Mouse (Mus musculus) liver, embryonic 16.5 days (tissue): ENCODE results near the gene BC005537. TPM values are rescaled to one million over a fixed set of nuclear protein-coding genes. Genes with fewer than 3 reads are reported as not detected.

ENCODE experiments used
- ATAC-seq: fragments of 200-750 bp; cut with Nextera tagmentation; 2 replicates; pipeline ENCODE4 v1.8.0; 2017; ENCODE audit warnings: low read depth, mild to moderate bottlenecking, moderate number of reproducible peaks, moderate library complexity
- H3K27ac ChIP-seq: fragments of 300-500 bp; sonication (generic); 2 replicates; pipeline ENCODE4 v1.5.1; 2014; ENCODE audit warnings: mild to moderate bottlenecking, low read length
- H3K27me3 ChIP-seq: fragments of 300-500 bp; sonication (generic); 2 replicates; pipeline ENCODE4 v1.6.1; 2014; ENCODE audit warnings: low read depth, low read length, mixed read lengths; ENCODE audit not compliant: control insufficient read depth, insufficient read depth
- H3K36me3 ChIP-seq: fragments of 300-500 bp; sonication (generic); 2 replicates; pipeline ENCODE4 v1.6.1; 2014; ENCODE audit warnings: mild to moderate bottlenecking; ENCODE audit not compliant: control insufficient read depth, insufficient read depth
- H3K4me1 ChIP-seq: fragments of 300-500 bp; sonication (generic); 2 replicates; pipeline ENCODE4 v1.6.1; 2014; ENCODE audit warnings: low read depth, low read length, mixed read lengths; ENCODE audit not compliant: control insufficient read depth
- H3K4me2 ChIP-seq: fragments of 300-500 bp; sonication (generic); 2 replicates; pipeline ENCODE4 v1.6.1; 2014; ENCODE audit warnings: low read depth, low read length, mixed read lengths
- H3K4me3 ChIP-seq: fragments of 300-500 bp; sonication (generic); 2 replicates; pipeline ENCODE4 v1.5.1; 2014; ENCODE audit warnings: low read depth, mild to moderate bottlenecking, low read length
- H3K9ac ChIP-seq: fragments of 300-500 bp; sonication (generic); 2 replicates; pipeline ENCODE4 v1.6.1; 2014; ENCODE audit warnings: low read depth, low read length
- H3K9me3 ChIP-seq: fragments of 300-500 bp; sonication (generic); replicated peaks from 2 replicates; pipeline ENCODE4 v1.6.1; 2016; ENCODE audit warnings: low read length; ENCODE audit not compliant: control insufficient read depth
- WGBS: fragments of 180-500 bp; shearing (Covaris S2); extraction: QIAGEN DNeasy Blood & Tissue Kit; methylation state at CpG from one replicate; pipeline ENCODE4 v1.1.7; 2014; ENCODE audit not compliant: insufficient replicate concordance; 5-methylcytosine and 5-hydroxymethylcytosine counted together
- polyA plus RNA-seq: library from polyadenylated mRNA; unstranded; fragments of >200 nt; fragmentation: Nextera tagmentation; extraction: Ambion mirVana; gene quantifications from 2 replicates; pipeline ENCODE4 v1.2.1, GENCODE M21; 2015

BC005537 gene
- polyA plus RNA-seq, 1 experiment from 2014 or later: 8.9 TPM

GRCm38 (mm10) chr13:24792411-24793045 is 8.9 kb upstream of the BC005537 start:
- Histone ChIP-seq H3K9ac (no peak overlapping the region), H3K36me3 (no peaks in the 10 kb centered on the region), H3K9me3 (no peaks in the 10 kb centered on the region), H3K4me3 (no peak overlapping the region), H3K4me2 (no peak overlapping the region), H3K27ac (no peak overlapping the region), H3K4me1 (no peaks in the 10 kb centered on the region), H3K27me3 (no peaks in the 10 kb centered on the region)
- WGBS: 61% methylated on average over 9 of the region's 9 CpGs
- ATAC-seq: 0 out of 2 replicates have a peak, but pooled peaks have one; percentile 19

GRCm38 (mm10) chr13:24798686-24799085 is 2.8 kb upstream of the BC005537 start:
- Histone ChIP-seq H3K27ac (no peak overlapping the region), H3K9ac (no peak overlapping the region), H3K4me2 (no peak overlapping the region), H3K4me1 (peaks cover 5% of the 10 kb centered on the region), H3K9me3 (no peaks in the 10 kb centered on the region), H3K36me3 (no peaks in the 10 kb centered on the region), H3K27me3 (no peaks in the 10 kb centered on the region), H3K4me3 (no peak overlapping the region)
- ATAC-seq: no peak
- WGBS: 87% methylated on average over 4 of the region's 4 CpGs

- ATAC-seq: no peak
- WGBS: 71% methylated on average over 5 of the region's 5 CpGs
- H3K27ac ChIP-seq: peak overlapping the region; percentile 83
- peak overlapping the region; percentile 99 for H3K4me3 ChIP-seq
- H3K4me1 ChIP-seq: peaks cover 9% of the 10 kb centered on the region
- peak overlapping the region; percentile 67; the same call in 1 of the 2 replicates for H3K9ac ChIP-seq
- H3K9me3 ChIP-seq: no peaks in the 10 kb centered on the region
- H3K36me3 ChIP-seq: no peaks in the 10 kb centered on the region
- no peaks in the 10 kb centered on the region for H3K27me3 ChIP-seq
- peak overlapping the region; percentile 70 for H3K4me2 ChIP-seq
Measured at GRCm38 (mm10) chr13:24799378-24799777, 2.1 kb upstream of the BC005537 start.

GRCm38 (mm10) chr13:24799925-24800673 is 1.4 kb upstream of the BC005537 start:
- peak overlapping the region; percentile 83 for H3K27ac ChIP-seq
- WGBS: under 1% methylated on average over 31 of the region's 31 CpGs
- H3K4me2 ChIP-seq: peak overlapping the region; percentile 70
- H3K4me3 ChIP-seq: peak overlapping the region; percentile 99
- H3K27me3 ChIP-seq: no peaks in the 10 kb centered on the region
- no peaks in the 10 kb centered on the region for H3K9me3 ChIP-seq
- ATAC-seq: 0 out of 2 replicates have a peak, but pooled peaks have one; percentile 5
- peak overlapping the region; percentile 67 for H3K9ac ChIP-seq
- H3K4me1 ChIP-seq: peaks cover 11% of the 10 kb centered on the region
- H3K36me3 ChIP-seq: peaks cover 3% of the 10 kb centered on the region; the same call in 1 of the 2 replicates

- ATAC-seq: peak; percentile 94
- Histone ChIP-seq H3K36me3 (peaks cover 9% of the 10 kb centered on the region), H3K4me2 (peak overlapping the region; percentile 82), H3K27ac (peak overlapping the region; percentile 100), H3K27me3 (no peaks in the 10 kb centered on the region), H3K4me3 (peak overlapping the region; percentile 99), H3K9me3 (no peaks in the 10 kb centered on the region), H3K4me1 (peaks cover 16% of the 10 kb centered on the region), H3K9ac (peak overlapping the region; percentile 100)
- under 1% methylated on average over 42 of the region's 42 CpGs for WGBS
Measured at GRCm38 (mm10) chr13:24800674-24801307, 666 bp upstream of the BC005537 start.

GRCm38 (mm10) chr13:24802131-24802691 is 754 bp downstream of the BC005537 start:
- H3K4me1 ChIP-seq: peaks cover 16% of the 10 kb centered on the region
- peak overlapping the region; percentile 99 for H3K4me3 ChIP-seq
- peak overlapping the region; percentile 100 for H3K9ac ChIP-seq
- no peaks in the 10 kb centered on the region for H3K27me3 ChIP-seq
- H3K27ac ChIP-seq: peak overlapping the region; percentile 100
- no peaks in the 10 kb centered on the region for H3K9me3 ChIP-seq
- H3K4me2 ChIP-seq: peak overlapping the region; percentile 82
- no peak for ATAC-seq
- peaks cover 20% of the 10 kb centered on the region for H3K36me3 ChIP-seq
- WGBS: 0% methylated on average over 26 of the region's 26 CpGs

DNA sequence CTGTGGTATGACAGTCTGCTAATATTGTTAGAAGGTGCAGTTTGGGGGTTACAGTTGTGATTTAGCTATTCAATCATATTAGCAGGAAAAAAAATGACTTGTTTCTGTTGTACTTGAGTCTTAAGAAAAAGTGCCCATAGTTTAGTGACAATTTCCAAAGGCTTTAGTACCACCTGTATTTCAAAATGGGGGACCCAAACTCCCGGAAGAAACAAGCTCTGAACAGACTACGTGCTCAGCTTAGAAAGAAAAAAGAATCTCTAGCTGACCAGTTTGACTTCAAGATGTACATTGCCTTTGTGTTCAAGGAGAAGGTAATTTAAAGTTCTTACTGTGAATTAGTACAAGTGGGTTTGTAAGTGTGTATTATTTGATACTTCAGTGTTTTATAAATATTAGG is 1.7 kb downstream of the BC005537 start:
- peak overlapping the region; percentile 33; the same call in 1 of the 2 replicates for H3K27ac ChIP-seq
- H3K36me3 ChIP-seq: peaks cover 30% of the 10 kb centered on the region
- ATAC-seq: no peak
- peaks cover 16% of the 10 kb centered on the region for H3K4me1 ChIP-seq
- H3K27me3 ChIP-seq: no peaks in the 10 kb centered on the region
- H3K4me3 ChIP-seq: peak overlapping the region; percentile 99
- peak overlapping the region; percentile 82 for H3K4me2 ChIP-seq
- H3K9ac ChIP-seq: peak overlapping the region; percentile 100
- no peaks in the 10 kb centered on the region for H3K9me3 ChIP-seq
- WGBS: 10% methylated on average over 2 of the region's 2 CpGs

DNA sequence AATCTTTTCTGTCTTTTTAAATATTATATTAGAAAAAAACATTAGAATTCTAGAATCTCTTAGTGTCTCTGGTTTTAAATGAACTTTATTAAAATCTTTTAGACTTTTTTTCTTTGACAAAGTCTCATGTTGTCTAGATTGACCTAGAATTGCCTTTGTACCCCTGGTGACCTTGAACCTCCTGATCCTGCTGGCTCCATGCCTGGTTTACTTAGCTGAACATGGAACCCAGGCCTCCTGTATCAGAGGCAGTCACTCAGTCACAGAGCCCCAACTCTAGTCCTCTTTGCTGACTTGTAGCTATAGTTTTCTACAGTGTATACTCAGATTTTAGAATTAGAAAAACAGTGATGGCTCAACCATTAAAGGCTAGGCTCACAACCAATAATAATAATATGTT is 4.6 kb downstream of the BC005537 start:
- no peak overlapping the region for H3K4me3 ChIP-seq
- no peak for ATAC-seq
- peaks cover 54% of the 10 kb centered on the region for H3K36me3 ChIP-seq
- no peaks in the 10 kb centered on the region for H3K9me3 ChIP-seq
- no peak overlapping the region for H3K9ac ChIP-seq
- no peaks in the 10 kb centered on the region for H3K27me3 ChIP-seq
- no peak overlapping the region for H3K27ac ChIP-seq
- H3K4me2 ChIP-seq: no peak overlapping the region
- H3K4me1 ChIP-seq: peaks cover 11% of the 10 kb centered on the region
